Mouse (Mus musculus) right cerebral cortex, postnatal 25 days (tissue): ENCODE data around the gene Tfec.

Experiments used
- DNase-seq: peaks from one replicate; pipeline ENCODE4 v3.0.0; 2022

Tfec gene

DNA sequence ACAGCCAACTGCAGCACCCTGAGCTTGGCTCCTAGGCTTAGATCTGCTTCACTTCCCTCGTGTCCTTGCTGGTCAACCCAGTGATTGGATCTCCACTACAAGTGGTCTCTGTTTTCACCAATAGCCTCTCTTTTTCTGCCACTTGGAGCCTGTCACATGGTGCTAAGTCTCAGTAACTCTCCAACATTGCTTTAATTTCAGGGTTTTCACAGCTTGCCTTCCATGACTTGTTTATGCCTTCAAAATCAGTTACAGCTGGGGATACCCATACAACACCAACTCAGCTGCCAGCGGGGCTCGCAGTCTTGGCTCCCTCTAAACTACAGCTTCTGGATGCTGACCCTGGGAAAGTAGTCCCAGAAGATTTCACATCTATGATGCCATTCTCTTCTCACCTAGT lies 113.1 kb downstream of the Tfec start:
- DNase-seq, result no peak
